Mouse (Mus musculus): ENCODE data around the gene Tpst1. TPM values are rescaled to one million over a fixed set of nuclear protein-coding genes. Genes with fewer than 3 reads are reported as not detected.

Gene Tpst1
- total RNA-seq, 2 experiments from 2014 or later = 4.0 to 6.0 TPM

- intact Hi-C loops (cut with DNase I) = no loop called here
Measured at GRCm38 (mm10) chr5:130128686-130129523, 55.8 kb downstream of the Tpst1 start.

GRCm38 (mm10) chr5:130129524-130129793 lies 56.3 kb downstream of the Tpst1 start:
- no peak for DNase-seq
- intact Hi-C loops (cut with DNase I) = no loop called here

More at GRCm38 (mm10) chr5:130128686-130129523, 55.8 kb downstream of the Tpst1 start:
- peak in 1 of 2 experiments; percentile 31 for DNase-seq

- no peak for DNase-seq
- intact Hi-C loops (cut with DNase I) = no loop called here
Measured at GRCm38 (mm10) chr5:130136597-130136996, 63.5 kb downstream of the Tpst1 start.

- intact Hi-C loops (cut with DNase I) = loop anchor here (1.0 kb wide), 1 partner anchor 95 kb away; no protein-coding TSS in a partner anchor
- DNase-seq = peak; percentile 72 to 79
Measured at GRCm38 (mm10) chr5:130139393-130139792, 66.3 kb downstream of the Tpst1 start.

- intact Hi-C loops (cut with DNase I) = loop anchor here (5.0 kb wide), 2 partner anchors 79 to 119 kb away; no protein-coding TSS in a partner anchor
Measured at GRCm38 (mm10) chr5:130141138-130141537, 68.0 kb downstream of the Tpst1 start.

GRCm38 (mm10) chr5:130142041-130142440 lies 68.9 kb downstream of the Tpst1 start:
- DNase-seq = no peak
- intact Hi-C loops (cut with DNase I) = loop anchor here (5.0 kb wide), 2 partner anchors 80 to 120 kb away; no protein-coding TSS in a partner anchor

More at GRCm38 (mm10) chr5:130141138-130141537, 68.0 kb downstream of the Tpst1 start:
- no peak for DNase-seq

- DNase-seq = no peak
- intact Hi-C loops (cut with DNase I) = loop anchor here (5.0 kb wide), 2 partner anchors 81 to 121 kb away; no protein-coding TSS in a partner anchor
Measured at GRCm38 (mm10) chr5:130143101-130143500, 70.0 kb downstream of the Tpst1 start.

- intact Hi-C loops (cut with DNase I) = loop anchor here (5.0 kb wide), 2 partner anchors 82 to 122 kb away; no protein-coding TSS in a partner anchor
- DNase-seq = peak in 1 of 2 experiments; percentile 61
Measured at GRCm38 (mm10) chr5:130143977-130144333, 70.8 kb downstream of the Tpst1 start.

- DNase-seq = peak; percentile 93 to 95
- intact Hi-C loops (cut with DNase I) = loop anchor here (5.0 kb wide), 2 partner anchors 82 to 122 kb away; no protein-coding TSS in a partner anchor
Measured at GRCm38 (mm10) chr5:130144334-130145312, 71.5 kb downstream of the Tpst1 start, which contains the start of gene Kctd7. Gene Kctd7, plus strand, starts transcription at chr5:130144861.

GRCm38 (mm10) chr5:130145961-130146360 lies 72.8 kb downstream of the Tpst1 start:
- intact Hi-C loops (cut with DNase I) = no loop called here

GRCm38 (mm10) chr5:130149726-130150310 lies 76.7 kb downstream of the Tpst1 start:
- no peak for DNase-seq
- intact Hi-C loops (cut with DNase I) = loop anchor here (10.0 kb wide), 1 partner anchor 235 kb away; no protein-coding TSS in a partner anchor

More at GRCm38 (mm10) chr5:130145961-130146360, 72.8 kb downstream of the Tpst1 start:
- no peak for DNase-seq

GRCm38 (mm10) chr5:130154286-130154685 lies 81.2 kb downstream of the Tpst1 start:
- no peak for DNase-seq
- intact Hi-C loops (cut with DNase I) = loop anchor here (10.0 kb wide), 1 partner anchor 239 kb away; no protein-coding TSS in a partner anchor

GRCm38 (mm10) chr5:130158545-130158944 lies 85.4 kb downstream of the Tpst1 start:
- intact Hi-C loops (cut with DNase I) = loop anchor here (10.0 kb wide), 1 partner anchor 244 kb away; no protein-coding TSS in a partner anchor
- DNase-seq = no peak

- no peak for DNase-seq
- intact Hi-C loops (cut with DNase I) = loop anchor here (5.0 to 10.0 kb wide), 2 partner anchors 137 to 245 kb away; no protein-coding TSS in a partner anchor
Measured at GRCm38 (mm10) chr5:130159761-130160201, 86.7 kb downstream of the Tpst1 start.

GRCm38 (mm10) chr5:130163670-130164069 lies 90.5 kb downstream of the Tpst1 start:
- DNase-seq = peak; percentile 67 to 73
- intact Hi-C loops (cut with DNase I) = loop anchor here (5.0 kb wide), 1 partner anchor 141 kb away; no protein-coding TSS in a partner anchor

GRCm38 (mm10) chr5:130165213-130165612 lies 92.1 kb downstream of the Tpst1 start:
- DNase-seq = no peak
- intact Hi-C loops (cut with DNase I) = no loop called here

- intact Hi-C loops (cut with DNase I) = no loop called here
Measured at GRCm38 (mm10) chr5:130169109-130169508, 96.0 kb downstream of the Tpst1 start.

GRCm38 (mm10) chr5:130170666-130171422 lies 97.7 kb downstream of the Tpst1 start:
- intact Hi-C loops (cut with DNase I) = loop anchor here (5.0 kb wide), 1 partner anchor 51 kb away; no protein-coding TSS in a partner anchor
- no peak for DNase-seq

More at GRCm38 (mm10) chr5:130169109-130169508, 96.0 kb downstream of the Tpst1 start:
- DNase-seq = no peak

Data from gastrocnemius, postnatal 36 days (tissue).